Mouse (Mus musculus): ENCODE results near the gene Rundc1.
"Not testable (repeated sequence)": the region's sequence is repeated elsewhere in the genome, so short reads cannot be mapped to it uniquely, and the experiment has no call there.

The Rundc1 gene

GRCm38 (mm10) chr11:101424925-101425813 is at the start of gene Rundc1, which contains the start of gene Ptges3l:
TSS of gene Rundc1 (plus strand) at chr11:101425085.
TSS of gene Ptges3l (minus strand) at chr11:101425333.
- DNase-seq (ENCODE audit: low read depth, low spot score) = peak; percentile 98

- DNase-seq (ENCODE audit: low read depth, low spot score) = not testable (repeated sequence)
These were observed 46.7 kb upstream of the Rundc1 start for GRCm38 (mm10) chr11:101378196-101378595.

GRCm38 (mm10) chr11:101378926-101379325 is 46.0 kb upstream of the Rundc1 start:
- DNase-seq (ENCODE audit: low read depth, low spot score) = no peak

GRCm38 (mm10) chr11:101381817-101382216 is 43.1 kb upstream of the Rundc1 start:
- DNase-seq (ENCODE audit: low read depth, low spot score) = no peak

GRCm38 (mm10) chr11:101395110-101395509 is 29.8 kb upstream of the Rundc1 start:
- peak; percentile 90 for DNase-seq (ENCODE audit: low read depth, low spot score)

- peak; percentile 90 for DNase-seq (ENCODE audit: low read depth, low spot score)
These were observed 9.6 kb upstream of the Rundc1 start for GRCm38 (mm10) chr11:101415306-101415705.

- DNase-seq (ENCODE audit: low read depth, low spot score) = peak; percentile 84
These were observed 8.3 kb upstream of the Rundc1 start for GRCm38 (mm10) chr11:101416433-101417100.

GRCm38 (mm10) chr11:101417101-101417855 is 7.6 kb upstream of the Rundc1 start, which contains the start of gene Aarsd1:
TSS of gene Aarsd1 (minus strand) at chr11:101417615.
- DNase-seq (ENCODE audit: low read depth, low spot score) = peak; percentile 77

GRCm38 (mm10) chr11:101418991-101419390 is 5.9 kb upstream of the Rundc1 start:
- DNase-seq (ENCODE audit: low read depth, low spot score) = no peak

GRCm38 (mm10) chr11:101419610-101420009 is 5.3 kb upstream of the Rundc1 start:
- DNase-seq (ENCODE audit: low read depth, low spot score) = no peak

GRCm38 (mm10) chr11:101420148-101420547 is 4.7 kb upstream of the Rundc1 start:
- no peak for DNase-seq (ENCODE audit: low read depth, low spot score)

GRCm38 (mm10) chr11:101424105-101424851 is 607 bp upstream of the Rundc1 start, which contains the start of gene Gm27029:
TSS of gene Gm27029 (minus strand) at chr11:101424796.
- DNase-seq (ENCODE audit: low read depth, low spot score) = no peak

GRCm38 (mm10) chr11:101426165-101426564 is 1.3 kb downstream of the Rundc1 start:
- DNase-seq (ENCODE audit: low read depth, low spot score) = no peak

GRCm38 (mm10) chr11:101431327-101431726 is 6.4 kb downstream of the Rundc1 start:
- no peak for DNase-seq (ENCODE audit: low read depth, low spot score)

GRCm38 (mm10) chr11:101433396-101433795 is 8.5 kb downstream of the Rundc1 start:
- no peak for DNase-seq (ENCODE audit: low read depth, low spot score)

- DNase-seq (ENCODE audit: low read depth, low spot score) = no peak
These were observed 10.9 kb downstream of the Rundc1 start for GRCm38 (mm10) chr11:101435831-101436230.

- DNase-seq (ENCODE audit: low read depth, low spot score) = no peak
These were observed 12.0 kb downstream of the Rundc1 start for GRCm38 (mm10) chr11:101436916-101437315.

- not testable (repeated sequence) for DNase-seq (ENCODE audit: low read depth, low spot score)
These were observed 13.1 kb downstream of the Rundc1 start for GRCm38 (mm10) chr11:101438006-101438405.

GRCm38 (mm10) chr11:101441450-101442126 is 16.7 kb downstream of the Rundc1 start:
- DNase-seq (ENCODE audit: low read depth, low spot score) = not testable (repeated sequence)

- DNase-seq (ENCODE audit: low read depth, low spot score) = peak; percentile 100
These were observed 17.3 kb downstream of the Rundc1 start, which contains the start of gene Rpl27 for GRCm38 (mm10) chr11:101442127-101442693. TSS of gene Rpl27 (plus strand) at chr11:101442298.
